Mouse (Mus musculus): ENCODE data around the gene Rac2.

DNA sequence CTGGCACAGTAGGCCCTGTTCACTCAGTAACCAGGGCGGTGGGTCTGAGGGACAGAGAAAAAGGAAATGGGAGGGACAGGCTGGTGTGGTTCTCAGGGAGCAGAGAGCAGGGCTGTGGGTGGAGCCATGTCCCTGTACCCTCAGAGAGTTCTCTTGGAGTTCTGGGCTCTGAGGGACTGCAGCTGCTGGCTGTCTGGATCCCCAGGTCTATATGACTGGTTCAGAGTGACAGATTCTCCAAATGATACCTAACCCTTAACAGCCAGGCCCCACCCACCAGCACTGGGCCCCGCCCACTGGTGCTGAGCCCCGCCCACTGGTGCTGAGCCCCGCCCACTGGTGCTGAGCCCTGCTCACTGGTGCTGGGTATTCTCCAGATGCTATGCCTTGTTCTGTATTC is 25.1 kb upstream of the Rac2 start:
- TF ChIP-seq CTCF (IDR thresholded peaks at IDR 0.05; ENCODE audit: low read depth): no peak
- no peak for TF ChIP-seq EP300 (optimal IDR thresholded peaks at IDR 0.05)

All from stomach, postnatal 0 days (tissue).